Mouse (Mus musculus) bone marrow, adult 2 months (tissue): Measurements from ENCODE around the gene Ptpn13. TPM values are rescaled to one million over a fixed set of nuclear protein-coding genes. Genes with fewer than 3 reads are reported as not detected.

ENCODE experiments used
- H3K27ac ChIP-seq: fragments of 200-500 bp; 2 replicates; pipeline ENCODE4 v1.5.1; 2012; ENCODE audit warnings: low read depth, mild to moderate bottlenecking, control low read depth, inconsistent platforms, low read length; ENCODE audit not compliant: control insufficient read depth, poor library complexity, insufficient read depth
- H3K4me1 ChIP-seq: fragments of 200-500 bp; 2 replicates; pipeline ENCODE4 v1.6.1; 2011; ENCODE audit warnings: low read length; ENCODE audit not compliant: control insufficient read depth, insufficient read depth
- H3K4me3 ChIP-seq: fragments of 200-500 bp; replicated peaks from 2 replicates; pipeline ENCODE3; 2011; ENCODE audit warnings: mild to moderate bottlenecking, low read depth, low read length, control low read depth; ENCODE audit not compliant: control insufficient read depth
- CTCF ChIP-seq: fragments of 200-500 bp; IDR thresholded peaks from 2 replicates; pipeline ENCODE4 v1.5.1; 2011; ENCODE audit warnings: low read length, control low read depth; ENCODE audit not compliant: control insufficient read depth, insufficient read depth
- POLR2A ChIP-seq: fragments of 200-500 bp; IDR thresholded peaks from 2 replicates; pipeline ENCODE4 v1.6.1; 2011; ENCODE audit warnings: low read depth, mild to moderate bottlenecking, control low read depth, low read length, borderline replicate concordance; ENCODE audit not compliant: control insufficient read depth
- WGBS: fragments of 180-500 bp; shearing (Covaris S2); methylation state at CpG from one replicate; pipeline ENCODE4 v1.1.7; 2018; 5-methylcytosine and 5-hydroxymethylcytosine counted together
- polyA plus RNA-seq: library from polyadenylated mRNA; stranded (reverse); fragments of >200 nt; gene quantifications from 2 replicates; pipeline ENCODE4 v1.2.4, GENCODE M21; 2011; ENCODE audit warnings: low replicate concordance; ENCODE audit not compliant: missing spikeins, insufficient read depth, insufficient read length

Gene Ptpn13
- polyA plus RNA-seq, 1 experiment: 2.4 TPM

GRCm38 (mm10) chr5:103595394-103596226, 170.6 kb downstream of the Ptpn13 start:
- TF ChIP-seq POLR2A (no peak), CTCF (no peak)
- Histone ChIP-seq H3K27ac (no peak overlapping the region), H3K4me1 (no peaks in the 10 kb centered on the region; the same call in 1 of the 2 replicates), H3K4me3 (no peak overlapping the region)
- 25% methylated on average over 13 of the region's 13 CpGs for WGBS

GRCm38 (mm10) chr5:103596467-103597146, 171.6 kb downstream of the Ptpn13 start:
- no peak for TF ChIP-seq CTCF
- Histone ChIP-seq H3K4me1 (no peaks in the 10 kb centered on the region; the same call in 1 of the 2 replicates), H3K4me3 (no peak overlapping the region), H3K27ac (no peak overlapping the region)
- 78% methylated on average over 14 of the region's 14 CpGs for WGBS

- TF ChIP-seq POLR2A (no peak), CTCF (no peak)
- H3K27ac ChIP-seq: no peak overlapping the region
- H3K4me1 ChIP-seq: no peaks in the 10 kb centered on the region; the same call in 1 of the 2 replicates
- H3K4me3 ChIP-seq: no peak overlapping the region
- 82% methylated on average over 6 of the region's 6 CpGs for WGBS
Observed at GRCm38 (mm10) chr5:103597604-103598003, 172.6 kb downstream of the Ptpn13 start.

GRCm38 (mm10) chr5:103598264-103598663, 173.3 kb downstream of the Ptpn13 start:
- no peak overlapping the region for H3K27ac ChIP-seq
- WGBS: 81% methylated on average over 9 of the region's 9 CpGs
- TF ChIP-seq POLR2A (no peak), CTCF (no peak)
- H3K4me1 ChIP-seq: no peaks in the 10 kb centered on the region; the same call in 1 of the 2 replicates
- no peak overlapping the region for H3K4me3 ChIP-seq

- WGBS: 89% methylated on average over 5 of the region's 5 CpGs
- no peaks in the 10 kb centered on the region; the same call in 1 of the 2 replicates for H3K4me1 ChIP-seq
- TF ChIP-seq POLR2A (no peak), CTCF (no peak)
- no peak overlapping the region for H3K27ac ChIP-seq
- H3K4me3 ChIP-seq: no peak overlapping the region
Observed at GRCm38 (mm10) chr5:103598881-103599280, 173.9 kb downstream of the Ptpn13 start.

GRCm38 (mm10) chr5:103603115-103603893, 178.3 kb downstream of the Ptpn13 start:
- Histone ChIP-seq H3K4me1 (no peaks in the 10 kb centered on the region; the same call in 1 of the 2 replicates), H3K27ac (no peak overlapping the region), H3K4me3 (no peak overlapping the region)
- TF ChIP-seq CTCF: no peak
- no peak for TF ChIP-seq POLR2A
- WGBS: 79% methylated on average over 11 of the region's 11 CpGs

GRCm38 (mm10) chr5:103605707-103606106, 180.7 kb downstream of the Ptpn13 start:
- TF ChIP-seq CTCF: no peak
- no peak for TF ChIP-seq POLR2A
- Histone ChIP-seq H3K4me1 (no peaks in the 10 kb centered on the region; the same call in 1 of the 2 replicates), H3K27ac (no peak overlapping the region), H3K4me3 (no peak overlapping the region)
- WGBS: 83% methylated on average over 7 of the region's 7 CpGs

- H3K27ac ChIP-seq: no peak overlapping the region
- TF ChIP-seq CTCF (no peak), POLR2A (no peak)
- WGBS: 81% methylated on average over 5 of the region's 5 CpGs
- H3K4me1 ChIP-seq: no peaks in the 10 kb centered on the region
- no peak overlapping the region for H3K4me3 ChIP-seq
Observed at GRCm38 (mm10) chr5:103610148-103610547, 185.2 kb downstream of the Ptpn13 start.
